Mouse (Mus musculus): Measurements from ENCODE around the gene Brpf3. TPM values are rescaled to one million over a fixed set of nuclear protein-coding genes. Genes with fewer than 3 reads are reported as not detected.

The Brpf3 gene
- total and polyA plus RNA-seq, 2 experiments from 2014 or later, result 4.9 to 21.5 TPM

DNA sequence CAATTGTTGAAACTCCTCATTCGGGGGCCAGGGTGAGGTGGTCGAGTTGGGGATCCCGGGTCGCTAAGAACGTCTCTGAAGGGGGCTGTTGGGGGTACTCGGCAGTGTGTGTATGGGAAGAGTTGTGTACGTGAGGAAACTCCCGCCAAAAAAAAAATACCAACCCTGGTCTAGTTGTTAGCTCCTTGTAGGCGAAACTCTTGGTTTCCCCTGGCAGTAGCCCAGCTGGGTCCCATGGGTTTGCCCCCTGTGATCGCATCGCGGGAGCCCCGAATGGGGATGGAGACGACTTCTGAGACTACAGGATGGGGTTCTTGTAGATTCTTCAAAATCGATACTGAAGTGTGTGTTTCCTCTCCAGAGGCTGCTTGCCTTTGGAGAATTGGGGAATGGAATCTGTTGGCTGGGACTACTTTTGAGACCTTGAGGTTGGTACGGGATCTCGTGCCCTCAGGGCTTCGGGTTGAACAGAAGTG lies 1.2 kb downstream of the Brpf3 start:
- Histone ChIP-seq H3K4me1 (ENCODE audit: insufficient read depth, low read length) (0 out of 2 replicates have a peak, but pooled peaks cover 3% of the 10 kb centered on the region), H3K4me2 (ENCODE audit: low read depth, low read length, poor library complexity, severe bottlenecking) (peak overlapping the region; percentile 91), H3K27ac (ENCODE audit: low read depth, low read length) (peak overlapping the region; percentile 100), H3K27me3 (ENCODE audit: insufficient read depth, low read length) (no peaks in the 10 kb centered on the region), H3K9ac (replicated peaks; ENCODE audit: low read length, poor library complexity, severe bottlenecking) (peak overlapping the region; percentile 100), H3K9me3 (ENCODE audit: low read length) (no peaks in the 10 kb centered on the region), H3K4me3 (ENCODE audit: low read depth, low read length) (peak overlapping the region; percentile 84), H3K36me3 (ENCODE audit: insufficient read depth, low read length) (peaks cover 13% of the 10 kb centered on the region)
- WGBS, result 2% methylated on average over 18 of the region's 18 CpGs
- TF ChIP-seq CTCF (IDR thresholded peaks at IDR 0.05), result no peak
- peak; percentile 12 for DNase-seq (ENCODE audit: low spot score)
- no peak for ATAC-seq (ENCODE audit: low FRiP score)

DNA sequence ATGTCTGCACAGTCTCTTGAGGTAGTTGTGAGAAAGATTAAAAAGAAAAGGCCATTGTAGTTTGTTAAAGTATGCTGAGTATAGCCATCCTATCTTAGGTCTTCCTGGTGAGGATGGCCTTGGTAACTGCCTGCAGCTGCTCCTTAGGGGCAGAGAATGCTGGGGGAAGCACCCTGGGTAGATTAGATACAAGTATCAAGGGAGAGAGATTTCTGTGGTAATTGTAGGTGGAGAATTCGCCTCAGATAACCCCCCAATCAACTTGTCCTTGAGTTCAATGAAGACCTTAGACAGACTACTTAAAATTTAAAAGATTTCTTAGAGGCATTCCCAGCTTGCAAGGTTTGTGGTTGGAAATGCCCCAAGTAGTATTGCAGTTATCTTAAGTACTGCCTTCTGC lies 2.4 kb downstream of the Brpf3 start:
- ATAC-seq (ENCODE audit: low FRiP score), result no peak
- no peak overlapping the region for H3K9ac ChIP-seq (replicated peaks; ENCODE audit: low read length, poor library complexity, severe bottlenecking)

DNA sequence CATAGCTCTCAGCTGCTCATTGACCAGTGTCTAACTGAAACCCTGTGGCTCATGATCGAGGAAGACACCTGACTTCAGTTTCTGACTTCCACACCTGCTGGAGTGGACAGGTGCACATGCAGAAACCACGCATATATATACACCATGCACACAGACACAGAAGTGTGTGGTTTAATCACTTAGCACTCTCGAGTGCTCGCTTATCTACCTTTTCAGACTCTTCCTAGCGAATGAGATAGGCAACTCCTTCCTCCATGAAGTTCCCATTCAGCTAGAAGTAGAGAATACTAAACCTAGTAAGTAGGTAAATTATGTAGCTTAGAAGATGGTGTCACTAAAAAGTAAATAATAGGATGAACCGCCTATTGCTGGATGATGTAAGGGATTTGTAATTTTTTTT lies 4.1 kb downstream of the Brpf3 start:
- ATAC-seq (ENCODE audit: low FRiP score) (no peak), DNase-seq (ENCODE audit: low spot score) (no peak)
- H3K27ac ChIP-seq (ENCODE audit: low read depth, low read length), result no peak overlapping the region
- no peak for TF ChIP-seq CTCF (IDR thresholded peaks at IDR 0.05)
- H3K9me3 ChIP-seq (ENCODE audit: low read length), result no peaks in the 10 kb centered on the region
- 95% methylated on average over 6 of the region's 6 CpGs for WGBS
- H3K4me2 ChIP-seq (ENCODE audit: low read depth, low read length, poor library complexity, severe bottlenecking), result no peak overlapping the region
- H3K4me1 ChIP-seq (ENCODE audit: insufficient read depth, low read length), result 0 out of 2 replicates have a peak, but pooled peaks cover 3% of the 10 kb centered on the region
- H3K9ac ChIP-seq (replicated peaks; ENCODE audit: low read length, poor library complexity, severe bottlenecking), result no peak overlapping the region
- H3K4me3 ChIP-seq (ENCODE audit: low read depth, low read length), result no peak overlapping the region
- no peaks in the 10 kb centered on the region for H3K27me3 ChIP-seq (ENCODE audit: insufficient read depth, low read length)
- peaks cover 34% of the 10 kb centered on the region for H3K36me3 ChIP-seq (ENCODE audit: insufficient read depth, low read length)

More for the DNA sequence above, 2.4 kb downstream of the Brpf3 start:
- Histone ChIP-seq H3K4me1 (ENCODE audit: insufficient read depth, low read length) (0 out of 2 replicates have a peak, but pooled peaks cover 3% of the 10 kb centered on the region), H3K36me3 (ENCODE audit: insufficient read depth, low read length) (peaks cover 22% of the 10 kb centered on the region), H3K4me3 (ENCODE audit: low read depth, low read length) (no peak overlapping the region), H3K9me3 (ENCODE audit: low read length) (no peaks in the 10 kb centered on the region), H3K27ac (ENCODE audit: low read depth, low read length) (no peak overlapping the region), H3K4me2 (ENCODE audit: low read depth, low read length, poor library complexity, severe bottlenecking) (no peak overlapping the region), H3K27me3 (ENCODE audit: insufficient read depth, low read length) (no peaks in the 10 kb centered on the region)
- TF ChIP-seq CTCF (IDR thresholded peaks at IDR 0.05), result no peak
- no peak for DNase-seq (ENCODE audit: low spot score)
- 83% methylated on average over 1 of the region's 1 CpGs for WGBS

DNA sequence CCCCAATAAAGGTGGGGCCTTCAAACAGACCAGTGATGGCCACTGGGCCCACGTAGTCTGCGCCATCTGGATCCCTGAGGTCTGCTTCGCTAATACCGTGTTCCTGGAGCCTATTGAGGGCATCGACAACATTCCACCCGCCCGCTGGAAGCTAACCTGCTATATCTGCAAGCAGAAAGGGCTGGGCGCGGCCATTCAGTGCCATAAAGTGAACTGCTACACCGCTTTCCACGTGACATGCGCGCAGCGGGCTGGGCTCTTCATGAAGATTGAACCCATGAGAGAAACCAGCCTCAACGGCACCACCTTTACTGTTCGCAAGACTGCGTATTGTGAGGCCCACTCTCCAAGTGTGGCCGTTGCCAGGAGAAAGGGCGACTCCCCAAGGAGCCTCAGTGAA lies 5.9 kb downstream of the Brpf3 start:
- ATAC-seq (ENCODE audit: low FRiP score) (no peak), DNase-seq (ENCODE audit: low spot score) (no peak)
- Histone ChIP-seq H3K9me3 (ENCODE audit: low read length) (no peaks in the 10 kb centered on the region), H3K4me1 (ENCODE audit: insufficient read depth, low read length) (0 out of 2 replicates have a peak, but pooled peaks cover 3% of the 10 kb centered on the region), H3K27ac (ENCODE audit: low read depth, low read length) (no peak overlapping the region), H3K9ac (replicated peaks; ENCODE audit: low read length, poor library complexity, severe bottlenecking) (no peak overlapping the region), H3K4me3 (ENCODE audit: low read depth, low read length) (no peak overlapping the region), H3K27me3 (ENCODE audit: insufficient read depth, low read length) (no peaks in the 10 kb centered on the region), H3K36me3 (ENCODE audit: insufficient read depth, low read length) (peaks cover 44% of the 10 kb centered on the region), H3K4me2 (ENCODE audit: low read depth, low read length, poor library complexity, severe bottlenecking) (no peak overlapping the region)
- WGBS, result 96% methylated on average over 19 of the region's 19 CpGs
- no peak for TF ChIP-seq CTCF (IDR thresholded peaks at IDR 0.05)

DNA sequence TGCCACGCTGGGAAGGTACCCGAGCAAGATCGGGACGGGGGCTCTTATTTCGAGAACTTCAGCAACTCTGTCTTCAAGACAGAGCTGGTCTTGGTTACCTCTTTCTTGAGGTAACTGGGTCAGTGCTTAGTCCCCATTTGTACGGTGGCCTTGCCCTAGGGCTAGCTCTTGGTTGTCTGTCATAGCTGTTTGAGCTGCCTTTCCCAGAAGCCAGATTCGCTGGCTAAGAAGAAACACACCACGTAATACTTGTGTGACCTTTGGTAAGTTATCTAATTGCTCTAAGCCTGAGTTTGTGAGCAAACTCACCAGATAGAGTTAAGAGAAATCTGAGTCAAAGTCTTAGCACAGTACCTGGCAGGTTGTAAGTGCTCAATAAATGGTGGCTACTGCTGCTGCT lies 7.8 kb downstream of the Brpf3 start:
- H3K27me3 ChIP-seq (ENCODE audit: insufficient read depth, low read length), result no peaks in the 10 kb centered on the region
- WGBS, result 98% methylated on average over 8 of the region's 8 CpGs
- H3K9ac ChIP-seq (replicated peaks; ENCODE audit: low read length, poor library complexity, severe bottlenecking), result no peak overlapping the region
- H3K4me3 ChIP-seq (ENCODE audit: low read depth, low read length), result no peak overlapping the region
- H3K4me2 ChIP-seq (ENCODE audit: low read depth, low read length, poor library complexity, severe bottlenecking), result no peak overlapping the region
- H3K4me1 ChIP-seq (ENCODE audit: insufficient read depth, low read length), result no peaks in the 10 kb centered on the region
- ATAC-seq (ENCODE audit: low FRiP score) (no peak), DNase-seq (ENCODE audit: low spot score) (no peak)
- H3K36me3 ChIP-seq (ENCODE audit: insufficient read depth, low read length), result peaks cover 51% of the 10 kb centered on the region
- no peak overlapping the region for H3K27ac ChIP-seq (ENCODE audit: low read depth, low read length)
- TF ChIP-seq CTCF (IDR thresholded peaks at IDR 0.05), result no peak
- H3K9me3 ChIP-seq (ENCODE audit: low read length), result no peaks in the 10 kb centered on the region

DNA sequence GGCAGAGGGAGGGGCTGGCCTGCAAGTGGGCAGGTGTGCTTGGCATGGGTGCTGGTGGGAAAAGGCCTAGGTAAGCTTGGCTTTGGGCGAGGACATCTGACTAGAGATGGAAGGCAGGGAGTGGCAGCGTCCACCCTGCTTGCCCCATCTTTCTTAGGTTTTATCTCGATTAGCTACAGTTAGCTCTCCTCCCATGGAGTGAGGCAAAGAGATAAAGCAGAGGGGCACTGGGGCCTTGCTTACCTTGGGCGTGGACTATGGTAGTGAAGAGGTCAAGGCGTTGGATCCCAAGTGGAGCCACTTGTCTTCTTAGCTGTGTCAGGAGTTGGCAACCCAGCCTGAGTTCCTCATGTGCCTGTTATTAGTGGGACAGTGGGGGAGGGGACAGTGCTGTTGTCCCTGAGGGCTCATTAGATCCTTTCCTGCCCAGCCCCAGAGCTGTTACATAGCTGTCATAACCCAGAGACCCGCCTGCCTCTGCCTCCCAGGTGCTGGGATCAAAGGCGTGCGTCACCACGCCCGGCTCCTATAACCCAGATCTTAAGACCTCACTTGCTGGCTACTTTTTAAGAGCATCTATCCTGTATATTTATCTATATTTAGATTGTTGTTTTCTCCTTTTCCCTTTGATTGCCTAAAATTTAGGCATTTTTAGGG lies 8.4 kb downstream of the Brpf3 start:
- Histone ChIP-seq H3K4me1 (ENCODE audit: insufficient read depth, low read length) (no peaks in the 10 kb centered on the region), H3K4me2 (ENCODE audit: low read depth, low read length, poor library complexity, severe bottlenecking) (no peak overlapping the region), H3K9ac (replicated peaks; ENCODE audit: low read length, poor library complexity, severe bottlenecking) (no peak overlapping the region), H3K36me3 (ENCODE audit: insufficient read depth, low read length) (peaks cover 54% of the 10 kb centered on the region), H3K9me3 (ENCODE audit: low read length) (no peaks in the 10 kb centered on the region), H3K4me3 (ENCODE audit: low read depth, low read length) (no peak overlapping the region), H3K27ac (ENCODE audit: low read depth, low read length) (no peak overlapping the region), H3K27me3 (ENCODE audit: insufficient read depth, low read length) (no peaks in the 10 kb centered on the region)
- no peak for ATAC-seq (ENCODE audit: low FRiP score)
- DNase-seq (ENCODE audit: low spot score), result no peak
- no peak for TF ChIP-seq CTCF (IDR thresholded peaks at IDR 0.05)
- WGBS, result 96% methylated on average over 10 of the region's 10 CpGs

All from midbrain, postnatal 0 days (tissue).